Mouse (Mus musculus) gastrocnemius, adult 2 months (tissue): Measurements from ENCODE around the gene Ptprg. TPM values are rescaled to one million over a fixed set of nuclear protein-coding genes. Genes with fewer than 3 reads are reported as not detected.

ENCODE experiments used
- DNase-seq: peaks from one replicate; pipeline ENCODE4 v3.0.0; 2022
- H3K27ac ChIP-seq: fragments of 200-600 bp; 2 replicates; pipeline ENCODE4 v1.8.1; 2022; ENCODE audit warnings: mild to moderate bottlenecking
- H3K4me3 ChIP-seq: fragments of 200-600 bp; 2 replicates; pipeline ENCODE4 v1.8.1; 2022; ENCODE audit warnings: mild to moderate bottlenecking, moderate library complexity
- CTCF ChIP-seq: fragments of 200-600 bp; IDR thresholded peaks from 2 replicates; pipeline ENCODE4 v1.8.1; 2022; ENCODE audit warnings: antibody characterized with exemption, mild to moderate bottlenecking, moderate library complexity
- intact Hi-C: fragments of 180-260 bp; cut with DNase I; formaldehyde crosslinking; loops from one replicate; pipeline ENCODE4 v1.15.1; 2025
- total RNA-seq, 2 experiments: library from RNA; stranded (reverse); gene quantifications; 2 replicates each; pipeline ENCODE4 v1.2.3; 2021

The Ptprg gene
- total RNA-seq, 2 experiments from 2014 or later, result 26.3 to 32.5 TPM

DNA sequence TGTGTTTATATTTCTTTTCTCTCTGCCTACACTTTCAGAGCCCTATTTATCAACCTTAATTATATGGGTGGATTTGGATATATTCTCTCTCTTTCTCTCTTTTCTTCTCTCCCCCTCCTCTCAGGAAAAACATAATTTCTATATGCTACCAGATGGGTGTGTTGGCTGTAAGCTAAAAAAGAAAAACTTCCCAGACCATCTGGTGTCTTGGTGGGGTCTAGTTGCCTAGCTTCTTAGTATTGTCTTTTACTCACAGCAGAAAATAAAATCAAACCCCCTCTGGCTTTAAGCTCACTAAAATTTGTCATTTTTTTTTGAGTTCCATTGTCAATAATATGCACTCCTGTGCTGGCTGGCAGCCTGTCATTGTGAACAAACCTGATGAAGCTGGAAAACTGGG is 87.0 kb downstream of the Ptprg start:
- H3K4me3 ChIP-seq, result no peak overlapping the region
- no peak for DNase-seq
- H3K27ac ChIP-seq, result no peak overlapping the region
- no peak for TF ChIP-seq CTCF
- intact Hi-C loops, result loop anchor here (5.0 kb wide), 1 partner anchor 83 kb away; no protein-coding TSS in a partner anchor

DNA sequence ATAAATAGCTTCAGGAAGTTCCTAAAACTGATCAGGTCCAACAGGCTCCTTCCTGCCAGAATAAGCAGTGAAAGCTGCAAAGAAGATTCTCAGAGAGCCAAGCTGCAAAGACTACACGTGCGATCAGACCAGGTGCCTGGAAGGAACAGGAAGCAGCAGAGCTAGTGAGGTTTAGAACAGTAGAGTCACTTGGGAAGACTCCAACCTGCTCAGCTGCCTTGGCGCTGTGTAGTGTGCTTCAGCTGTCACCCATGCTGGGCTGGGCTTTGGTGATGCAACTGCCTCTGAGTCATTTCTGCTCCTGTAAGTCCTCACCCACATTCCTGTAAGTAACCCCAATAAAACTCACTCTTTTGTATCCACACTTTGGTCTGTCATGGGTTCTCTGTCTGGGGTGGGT is 87.7 kb downstream of the Ptprg start:
- H3K27ac ChIP-seq, result no peak overlapping the region
- no peak for DNase-seq
- no peak overlapping the region for H3K4me3 ChIP-seq
- no peak for TF ChIP-seq CTCF
- intact Hi-C loops, result loop anchor here (5.0 kb wide), 1 partner anchor 84 kb away; no protein-coding TSS in a partner anchor

DNA sequence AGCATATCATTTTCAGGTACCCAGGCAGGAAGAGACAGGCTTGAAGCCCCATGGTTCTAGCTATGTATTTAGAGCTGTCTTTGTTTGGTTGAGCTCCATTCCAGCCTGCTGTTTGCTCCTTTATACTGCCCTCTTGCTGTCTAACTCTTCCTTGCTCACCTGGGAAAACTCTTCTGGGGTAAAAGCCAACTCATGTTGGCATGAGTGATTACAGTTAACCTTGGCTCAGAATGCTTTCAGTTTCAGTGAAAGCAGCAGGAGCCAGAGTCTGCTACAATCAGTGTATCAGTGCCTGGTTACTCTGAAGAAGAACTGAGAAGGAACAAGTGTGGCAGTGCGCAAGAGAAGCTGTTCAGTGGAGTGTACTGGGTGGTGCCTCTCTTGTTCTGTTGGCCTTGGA is 89.6 kb downstream of the Ptprg start:
- DNase-seq, result no peak
- intact Hi-C loops, result loop anchor here (5.0 kb wide), 1 partner anchor 86 kb away; no protein-coding TSS in a partner anchor
- TF ChIP-seq CTCF, result peak; percentile 42
- Histone ChIP-seq H3K4me3 (no peak overlapping the region), H3K27ac (no peak overlapping the region)

DNA sequence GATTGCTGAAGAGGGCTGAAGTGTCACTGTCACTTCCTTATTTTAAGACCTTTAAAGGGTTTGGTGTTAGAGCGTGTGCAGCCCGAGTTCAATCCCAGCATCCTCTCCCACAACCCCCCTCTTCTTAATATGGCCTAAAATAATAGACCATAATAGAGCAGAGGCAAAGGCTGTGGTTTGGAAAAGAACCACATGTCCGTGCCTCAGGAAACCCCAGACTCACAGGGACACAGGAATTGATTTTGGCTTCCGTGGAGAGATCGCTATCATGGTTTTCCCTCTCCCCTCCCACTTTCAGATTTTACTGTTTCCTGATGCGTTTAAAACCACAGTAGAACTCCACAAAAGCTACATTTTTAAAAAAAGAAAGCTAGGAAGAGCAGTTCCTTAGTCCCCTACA is 104.0 kb downstream of the Ptprg start:
- intact Hi-C loops, result no loop called here
- TF ChIP-seq CTCF, result no peak
- no peak overlapping the region for H3K27ac ChIP-seq
- DNase-seq, result no peak
- no peak overlapping the region for H3K4me3 ChIP-seq

DNA sequence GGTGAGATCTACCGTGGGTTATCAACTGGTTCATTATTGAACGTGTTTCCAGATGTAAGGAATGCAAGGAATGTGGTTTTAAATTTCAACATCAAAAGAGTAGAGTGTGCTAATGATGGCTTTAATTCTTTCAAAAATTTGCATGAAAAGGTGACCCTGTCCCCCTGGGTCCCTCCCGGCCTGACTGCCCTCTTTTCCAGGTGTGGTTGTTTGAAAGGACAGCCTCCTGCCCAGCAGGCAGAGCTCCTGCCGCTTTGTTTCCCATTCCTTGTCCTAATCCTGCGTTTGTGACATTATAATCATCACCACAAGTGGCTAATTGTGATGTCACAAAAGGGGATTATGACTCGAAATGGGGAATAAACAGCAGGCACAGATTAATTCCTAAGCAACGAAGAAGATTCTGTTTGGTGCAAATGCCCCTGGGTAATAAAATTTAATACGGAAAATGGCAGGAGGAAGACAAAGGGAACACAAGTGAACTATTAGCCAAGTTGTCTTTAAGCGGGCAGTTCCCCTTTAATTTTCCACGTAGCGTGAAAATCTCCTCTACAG is 110.4 kb downstream of the Ptprg start:
- peak overlapping the region; percentile 59 for H3K4me3 ChIP-seq
- intact Hi-C loops, result no loop called here
- peak overlapping the region; percentile 73 for H3K27ac ChIP-seq
- TF ChIP-seq CTCF, result no peak
- no peak for DNase-seq

DNA sequence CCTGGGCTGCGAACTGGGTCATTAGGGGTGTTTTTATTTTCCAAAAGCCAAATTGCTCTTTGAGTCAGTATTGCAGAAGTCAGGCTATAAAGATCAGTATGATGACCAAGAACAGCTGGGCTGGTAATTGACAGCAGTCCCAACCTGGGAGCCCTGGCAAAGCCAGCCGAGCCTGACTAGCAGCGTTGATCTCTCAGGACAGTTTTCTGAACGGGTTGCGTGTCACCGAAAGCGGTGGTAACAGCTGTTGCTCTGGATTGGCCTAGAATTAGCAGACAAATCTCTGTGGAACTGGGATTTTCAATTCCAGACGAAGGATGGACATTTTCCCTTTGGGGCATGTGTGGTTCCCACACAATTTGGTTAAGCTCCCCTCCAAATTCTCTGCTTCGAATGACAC is 111.0 kb downstream of the Ptprg start:
- H3K4me3 ChIP-seq, result peak overlapping the region; percentile 59
- H3K27ac ChIP-seq, result peak overlapping the region; percentile 73
- no peak for TF ChIP-seq CTCF
- peak; percentile 79 for DNase-seq
- intact Hi-C loops, result no loop called here

DNA sequence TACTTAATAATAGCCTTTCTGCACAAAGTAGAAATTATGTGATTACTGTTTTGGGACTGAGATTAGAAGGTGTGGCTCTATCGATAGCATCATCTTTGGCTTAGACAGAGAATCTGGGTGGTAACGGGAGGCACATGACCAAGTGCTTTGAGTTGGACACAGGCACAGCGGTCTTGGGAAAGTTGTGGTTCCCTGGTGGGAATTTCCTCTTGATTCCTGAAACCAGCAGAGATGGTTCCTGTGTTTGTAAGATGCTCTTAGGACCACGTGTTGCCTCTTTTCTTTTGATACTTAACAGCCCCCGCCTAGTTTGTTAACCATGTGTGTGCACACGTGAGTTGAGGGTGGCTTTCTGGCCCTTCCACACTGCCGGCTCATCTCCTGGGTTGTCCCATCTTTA is 111.7 kb downstream of the Ptprg start:
- intact Hi-C loops, result loop anchor here (5.0 kb wide), 1 partner anchor 113 kb away; the partner anchor contains the start of gene Ptprg
- peak; percentile 43 for DNase-seq
- no peak for TF ChIP-seq CTCF
- Histone ChIP-seq H3K27ac (peak overlapping the region; percentile 73), H3K4me3 (no peak overlapping the region)

DNA sequence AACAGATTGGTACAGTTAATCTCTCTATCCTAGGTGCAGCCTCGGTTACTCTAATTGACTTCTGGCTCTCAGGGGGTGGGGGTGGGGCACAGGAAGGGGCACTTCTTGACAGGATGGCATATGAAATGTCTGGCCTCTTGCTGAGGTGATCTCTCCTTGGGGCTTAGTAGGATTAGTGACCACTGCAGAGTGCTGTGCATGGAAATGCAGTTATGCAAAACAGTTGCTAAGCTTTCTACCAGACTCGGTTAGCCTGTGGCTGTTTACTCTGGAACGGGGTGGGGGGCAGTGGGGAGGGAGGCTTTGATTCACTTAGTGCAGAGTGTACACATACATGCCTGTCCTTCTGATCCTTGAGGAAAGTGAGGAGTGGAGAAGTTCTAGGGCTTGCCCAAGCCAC is 114.4 kb downstream of the Ptprg start:
- H3K27ac ChIP-seq, result no peak overlapping the region
- no peak for DNase-seq
- intact Hi-C loops, result loop anchor here (5.0 kb wide), 1 partner anchor 115 kb away; the partner anchor contains the start of gene Ptprg
- TF ChIP-seq CTCF, result no peak
- H3K4me3 ChIP-seq, result no peak overlapping the region

DNA sequence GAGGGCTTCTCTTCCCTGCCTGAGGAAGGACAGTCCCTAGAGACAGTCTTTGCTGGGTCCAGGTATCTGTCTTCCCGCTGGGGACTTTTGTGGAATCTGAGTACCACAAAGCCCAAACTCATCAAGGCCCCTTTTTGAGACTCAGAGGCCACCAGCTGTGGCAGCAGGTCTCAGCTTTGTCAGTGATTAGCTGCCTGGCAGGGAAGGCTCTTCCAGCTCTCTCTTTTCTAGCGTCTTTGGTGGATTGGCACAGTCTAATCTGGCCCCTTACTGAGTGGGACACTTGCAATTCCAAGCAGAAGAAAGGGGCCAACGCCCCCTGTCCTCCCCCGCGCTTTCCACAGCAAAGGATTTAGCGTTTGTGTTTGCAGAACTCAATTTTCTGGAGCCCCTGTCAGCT is 117.5 kb downstream of the Ptprg start:
- Histone ChIP-seq H3K4me3 (no peak overlapping the region), H3K27ac (no peak overlapping the region)
- intact Hi-C loops, result no loop called here
- no peak for TF ChIP-seq CTCF
- no peak for DNase-seq

DNA sequence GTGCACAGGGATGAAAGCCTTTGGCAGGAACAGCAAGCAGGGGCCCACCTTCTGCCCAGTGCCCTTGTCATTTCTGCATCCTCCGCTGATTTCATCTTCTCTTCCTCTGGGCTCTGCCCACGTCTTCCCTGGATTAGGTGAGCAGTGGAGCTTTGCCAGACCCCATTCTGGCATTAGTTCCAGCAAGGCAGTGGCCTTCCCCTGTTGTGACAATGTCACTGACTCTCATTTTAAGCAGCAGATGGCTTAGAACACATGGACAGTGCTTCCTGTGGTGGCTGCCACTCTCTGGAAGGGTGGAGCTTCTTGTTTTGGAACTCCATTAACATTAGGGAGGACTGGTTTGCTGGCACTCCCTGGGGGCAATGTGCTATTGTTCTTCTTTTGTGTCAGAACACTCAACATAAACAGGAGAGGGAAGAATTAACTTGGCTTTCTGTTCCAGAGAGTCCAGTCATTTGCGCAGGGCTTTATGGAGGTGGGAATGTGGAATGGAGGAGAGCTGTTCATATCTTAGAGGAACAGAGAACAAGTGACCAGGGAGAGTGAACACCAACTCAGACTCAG is 119.7 kb downstream of the Ptprg start:
- Histone ChIP-seq H3K4me3 (no peak overlapping the region), H3K27ac (no peak overlapping the region)
- DNase-seq, result no peak
- intact Hi-C loops, result no loop called here
- TF ChIP-seq CTCF, result no peak

DNA sequence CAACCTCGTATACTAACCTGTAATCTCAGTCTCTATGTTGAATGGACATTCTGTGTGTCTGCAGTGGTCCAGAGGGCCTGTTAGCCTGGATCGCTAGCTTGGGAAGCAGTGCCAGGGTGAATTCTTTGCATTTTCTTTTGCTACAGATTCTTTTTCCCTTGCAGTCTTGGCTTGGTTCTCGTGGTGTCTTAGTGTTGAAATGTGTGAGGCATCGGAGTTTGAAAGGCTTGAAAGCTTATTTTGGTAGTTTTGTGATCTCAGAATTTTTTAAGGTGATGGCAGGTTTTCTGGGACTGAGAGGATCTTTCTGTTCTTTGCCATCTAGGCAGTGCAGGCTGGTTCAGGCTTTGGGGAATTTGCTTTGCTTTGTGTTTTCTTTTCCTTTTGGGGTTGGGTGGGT is 124.9 kb downstream of the Ptprg start:
- intact Hi-C loops, result no loop called here
- no peak for DNase-seq
- Histone ChIP-seq H3K4me3 (no peak overlapping the region), H3K27ac (no peak overlapping the region)
- TF ChIP-seq CTCF, result no peak

DNA sequence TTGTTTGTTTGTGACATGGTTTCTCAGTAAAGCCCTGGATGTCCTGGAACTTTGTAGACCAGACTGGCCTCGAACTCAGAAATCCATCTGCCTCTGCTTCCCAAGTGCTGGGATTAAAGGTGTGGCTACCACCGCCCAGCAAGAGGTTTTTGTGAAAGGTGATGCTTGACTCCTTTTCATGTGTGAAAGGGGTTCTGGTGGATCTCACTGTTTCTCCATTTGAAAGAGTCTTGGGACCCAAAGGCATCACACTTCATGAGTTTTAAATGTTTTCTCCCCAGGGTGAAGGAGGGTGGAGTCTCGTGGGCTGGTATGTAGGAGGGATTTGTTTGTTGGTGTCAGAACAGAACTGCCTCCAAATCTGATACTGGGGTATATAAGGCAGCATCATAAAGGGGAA is 126.4 kb downstream of the Ptprg start:
- intact Hi-C loops, result no loop called here

DNA sequence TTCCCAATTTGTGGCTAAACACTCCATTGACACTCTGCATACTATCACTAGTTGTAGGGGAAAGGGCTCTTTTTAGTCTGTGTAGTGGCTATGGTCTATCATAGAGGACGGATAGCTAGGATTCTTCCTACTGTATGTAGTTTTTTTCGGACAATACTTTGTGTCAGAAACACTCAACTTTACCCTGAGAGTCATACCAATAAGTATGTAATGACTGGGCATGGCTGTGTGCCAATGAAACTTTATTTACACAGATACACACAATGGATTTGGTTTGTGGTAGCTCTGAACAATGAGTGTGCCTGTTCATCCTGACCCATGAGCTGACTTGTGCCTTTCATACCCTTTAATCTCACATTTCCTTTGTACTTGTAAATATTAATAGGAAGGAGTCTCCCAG is 127.3 kb downstream of the Ptprg start:
- intact Hi-C loops, result no loop called here
- H3K4me3 ChIP-seq, result no peak overlapping the region
- no peak for DNase-seq
- no peak overlapping the region for H3K27ac ChIP-seq
- TF ChIP-seq CTCF, result no peak

More for the DNA sequence above, 126.4 kb downstream of the Ptprg start:
- no peak for TF ChIP-seq CTCF
- Histone ChIP-seq H3K4me3 (no peak overlapping the region), H3K27ac (no peak overlapping the region)
- no peak for DNase-seq

DNA sequence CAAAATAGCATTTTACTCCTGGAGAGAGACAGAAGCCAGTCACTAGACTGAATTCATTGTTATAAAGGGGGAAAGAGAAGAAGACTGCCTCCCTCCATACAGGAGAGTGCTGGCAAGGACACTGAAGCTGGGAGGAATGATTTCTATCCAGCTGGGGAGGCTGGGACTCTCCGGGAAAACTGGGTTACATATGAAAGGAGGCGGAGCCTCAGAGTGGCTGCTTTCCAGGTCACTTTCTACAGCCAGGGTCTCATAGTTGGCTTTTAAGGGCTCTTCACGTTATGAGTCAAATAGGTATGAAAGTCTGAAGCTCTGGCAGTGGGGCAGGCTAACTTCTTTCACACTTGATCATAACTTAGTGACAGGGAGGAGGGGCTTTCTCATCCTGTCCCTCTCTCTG is 129.1 kb downstream of the Ptprg start:
- H3K4me3 ChIP-seq, result no peak overlapping the region
- intact Hi-C loops, result no loop called here
- H3K27ac ChIP-seq, result no peak overlapping the region
- TF ChIP-seq CTCF, result no peak
- no peak for DNase-seq
